Mouse (Mus musculus): ENCODE measurements around the gene Retreg2.

Retreg2 gene

DNA sequence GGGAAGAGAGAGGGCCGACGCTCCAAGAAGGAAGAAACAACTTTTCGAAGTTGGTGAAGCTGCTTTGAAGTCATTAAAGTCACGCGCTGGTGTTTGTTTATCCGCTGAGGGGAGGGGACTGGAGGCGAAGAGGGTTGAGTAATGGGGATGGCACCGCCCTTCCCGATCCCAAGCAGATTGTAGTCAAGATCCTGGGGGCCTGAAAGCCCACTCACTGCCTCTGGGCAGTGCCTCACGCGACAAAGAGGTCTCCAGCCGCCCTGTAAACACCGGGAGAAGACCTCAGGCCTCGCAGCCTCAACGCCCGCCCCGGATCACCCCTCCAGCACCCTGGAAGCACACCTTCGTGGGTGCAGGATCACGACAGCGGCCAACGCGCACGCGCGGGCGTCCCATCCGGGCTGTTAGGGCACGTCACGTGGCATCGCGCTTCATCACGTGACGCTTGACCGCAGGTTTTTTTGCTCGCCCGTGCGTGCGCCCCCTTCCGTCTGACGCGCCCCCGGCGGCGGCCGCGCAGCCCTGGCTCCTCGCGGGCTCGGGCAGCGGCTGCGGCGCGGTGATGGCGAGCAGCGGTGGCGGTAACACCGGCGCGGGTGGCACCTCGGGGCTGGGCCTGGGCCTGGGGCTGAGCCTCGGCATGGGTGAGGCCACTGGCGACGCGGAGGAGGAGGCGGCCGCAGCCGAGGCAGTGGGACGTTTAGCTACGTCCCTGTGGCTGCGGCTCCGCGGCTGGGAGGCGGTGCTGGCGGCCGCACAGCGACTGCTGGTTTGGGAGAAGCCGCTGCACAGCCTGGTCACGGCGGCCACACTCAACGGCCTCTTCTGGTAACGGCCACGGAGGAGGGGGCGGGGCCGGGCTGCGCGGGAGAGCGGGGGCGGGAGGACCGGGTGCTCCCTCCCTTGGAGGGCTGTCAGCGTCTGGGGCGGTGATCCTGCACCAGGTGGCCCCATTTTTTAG lies at the start of gene Retreg2, which contains the start of gene Cnppd1:
Retreg2 (plus strand) TSS at position 478 of the 961 bp plus-strand sequence.
Cnppd1 (minus strand) TSS at position 411 of the 961 bp plus-strand sequence.
- peak; percentile 98 for DNase-seq (ENCODE audit: extremely low spot score)

DNA sequence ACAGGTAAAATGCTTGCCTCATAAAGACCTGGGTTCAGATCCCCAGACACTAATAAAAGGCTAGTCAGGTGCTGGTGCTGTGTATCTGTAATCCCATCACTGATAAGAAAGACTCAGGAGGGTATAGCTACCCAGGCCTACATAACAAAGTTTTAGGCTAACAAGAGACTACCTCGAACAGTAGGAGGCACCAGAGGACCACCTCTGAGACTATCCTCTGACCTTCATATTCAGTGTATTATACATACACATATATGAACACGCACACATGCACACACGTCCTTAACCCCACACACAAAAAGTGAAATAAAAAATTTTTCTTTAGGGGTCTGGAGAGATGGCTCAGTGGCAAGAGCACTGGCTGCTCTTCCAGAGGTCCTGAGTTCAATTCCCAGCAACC lies 20.4 kb upstream of the Retreg2 start:
- no peak for DNase-seq (ENCODE audit: extremely low spot score)

DNA sequence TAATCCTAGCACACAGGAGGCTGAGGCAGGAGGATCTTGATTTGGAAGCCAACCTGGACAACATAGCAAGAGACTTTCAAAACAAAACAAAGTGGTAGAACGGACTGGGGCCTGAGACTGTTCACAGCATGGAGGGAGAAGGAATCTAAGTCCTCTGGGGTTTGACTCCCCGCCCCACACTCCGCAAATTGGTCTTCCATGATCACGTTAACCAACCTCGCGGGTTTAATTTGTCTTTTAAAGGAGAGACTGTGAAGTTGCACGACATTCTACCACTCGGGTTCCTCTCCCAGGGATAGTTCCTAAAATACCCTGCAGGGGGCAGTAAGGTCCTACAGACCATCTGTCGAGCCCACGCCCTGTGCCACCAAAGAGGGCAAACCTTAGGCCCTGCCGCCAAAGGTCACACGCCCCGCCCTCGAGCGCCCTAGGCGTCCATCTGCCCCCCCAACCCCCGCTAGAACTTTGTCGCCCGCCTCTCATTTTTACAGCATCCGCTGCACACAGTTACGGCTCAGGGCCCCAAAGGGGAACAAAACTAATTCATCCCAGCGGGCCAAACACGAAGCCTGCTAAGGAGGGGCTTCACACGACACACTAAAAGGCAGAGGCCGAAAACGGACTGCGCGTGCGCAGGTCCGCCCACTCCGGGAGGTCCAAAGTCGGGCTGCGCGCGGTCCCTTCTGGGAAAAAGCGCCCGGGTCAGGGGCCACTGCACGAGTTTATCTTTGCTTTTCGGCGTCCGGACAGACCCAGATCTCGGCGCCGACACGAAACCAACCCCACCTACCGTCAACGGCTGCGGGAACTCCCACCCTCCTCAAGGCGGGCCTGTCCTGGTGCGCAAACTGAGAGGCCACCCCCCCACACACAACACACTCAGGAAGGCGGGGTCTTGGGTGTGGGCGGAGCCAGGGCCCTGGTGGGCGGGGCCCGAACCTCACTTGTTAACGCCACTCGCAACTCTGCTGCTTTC lies 17.9 kb upstream of the Retreg2 start, which contains the start of gene Nhej1:
Nhej1 (minus strand) TSS at position 855 of the 976 bp plus-strand sequence.
- peak; percentile 97 for DNase-seq (ENCODE audit: extremely low spot score)

DNA sequence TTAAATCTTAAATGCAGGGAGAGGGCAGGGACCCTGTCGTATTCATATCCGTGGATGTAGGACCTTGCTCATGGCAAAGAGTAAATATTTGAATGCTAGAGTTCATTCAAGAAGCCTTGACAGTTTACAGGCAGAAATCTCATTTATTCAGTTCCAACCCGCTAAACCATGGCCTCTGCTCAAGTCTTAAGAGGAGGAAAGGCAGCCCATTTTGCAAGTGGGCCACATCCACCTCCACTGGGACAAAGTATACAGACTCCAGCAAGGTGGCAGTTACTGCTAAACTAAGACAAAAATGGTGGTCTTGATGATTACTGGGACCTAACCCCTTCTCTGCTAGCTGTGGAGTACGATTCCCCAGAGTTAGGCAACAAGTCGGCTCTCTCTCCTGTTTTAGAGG lies 17.2 kb upstream of the Retreg2 start:
- DNase-seq (ENCODE audit: extremely low spot score): no peak

DNA sequence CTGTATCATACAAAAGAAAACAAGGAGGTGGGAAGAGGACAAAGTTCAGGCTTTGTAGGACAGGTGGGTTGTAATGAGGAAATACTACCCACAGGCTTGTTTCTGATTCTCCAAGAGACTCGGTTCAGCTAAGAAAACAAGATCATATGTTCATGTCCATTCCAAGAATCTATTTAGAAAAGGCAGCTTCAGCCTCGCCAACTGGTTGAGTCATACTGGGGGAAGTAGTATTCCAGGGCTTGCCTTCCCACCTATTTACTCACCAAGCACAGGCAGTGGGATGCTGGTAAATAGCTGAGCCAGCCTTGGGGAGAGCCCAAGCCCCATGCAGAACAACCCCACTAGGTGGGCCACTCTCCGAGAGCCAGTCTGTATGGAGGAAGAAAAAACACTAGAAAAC lies 13.9 kb upstream of the Retreg2 start:
- DNase-seq (ENCODE audit: extremely low spot score): no peak

DNA sequence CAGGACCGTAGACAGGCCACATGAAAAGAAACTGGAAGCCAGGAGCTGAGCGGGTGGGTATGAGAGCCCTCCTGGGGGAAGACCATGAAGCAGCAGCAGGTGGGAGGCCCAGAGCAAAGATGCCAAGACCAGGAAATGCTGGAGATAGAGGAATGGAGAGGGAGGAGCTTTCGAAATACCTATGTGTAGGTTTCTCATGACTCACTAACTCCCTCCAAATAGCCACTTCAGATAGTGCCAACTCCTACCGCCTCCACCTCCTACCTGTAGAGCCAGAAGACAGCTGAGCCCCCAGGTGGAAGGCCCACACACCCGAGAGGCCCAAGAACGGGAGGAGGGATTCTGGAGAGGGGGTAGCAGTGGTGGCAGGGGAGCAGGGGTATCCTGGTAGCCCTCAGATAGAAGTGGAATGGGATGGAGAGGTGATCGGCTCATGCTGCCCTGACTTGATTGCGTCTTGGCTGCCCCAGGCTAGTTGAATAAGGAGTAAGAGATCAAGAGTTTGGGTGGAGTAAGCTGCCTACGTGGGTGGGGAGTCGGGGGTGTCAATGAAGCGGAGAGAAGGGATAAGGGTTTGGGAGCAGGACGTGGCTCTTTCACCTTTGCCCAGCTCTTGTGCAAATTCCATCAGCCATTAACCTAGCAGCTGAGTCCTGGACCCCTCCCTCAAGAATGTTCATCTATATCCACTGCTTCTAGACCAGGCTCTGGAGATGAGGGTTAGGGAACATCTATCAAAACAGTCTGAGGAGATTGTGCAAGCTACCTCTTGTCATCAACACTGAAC lies 9.0 kb upstream of the Retreg2 start, which contains the start of gene Slc23a3:
Slc23a3 (minus strand) TSS at position 470 of the 787 bp plus-strand sequence.
- DNase-seq (ENCODE audit: extremely low spot score): no peak

DNA sequence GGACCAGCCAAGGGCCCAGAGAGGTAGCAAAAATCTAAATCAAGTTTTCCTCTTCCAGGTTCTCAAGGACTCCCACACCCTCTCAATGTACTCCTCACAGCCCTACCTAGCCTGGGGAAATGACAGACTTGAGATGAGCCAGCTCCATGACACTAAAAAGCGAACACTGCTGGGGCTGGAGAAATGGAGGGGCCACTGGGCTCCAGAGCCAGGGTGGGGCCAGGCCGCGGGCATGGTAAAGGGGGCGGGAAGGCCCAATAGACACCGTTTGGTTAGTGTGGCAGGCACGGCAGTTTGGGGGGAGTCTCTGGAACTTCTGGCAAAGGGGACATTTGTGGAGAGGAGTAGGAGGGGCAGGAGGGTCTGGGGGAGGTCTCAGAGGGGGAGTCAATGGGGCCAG lies 6.3 kb upstream of the Retreg2 start:
- DNase-seq (ENCODE audit: extremely low spot score): no peak

DNA sequence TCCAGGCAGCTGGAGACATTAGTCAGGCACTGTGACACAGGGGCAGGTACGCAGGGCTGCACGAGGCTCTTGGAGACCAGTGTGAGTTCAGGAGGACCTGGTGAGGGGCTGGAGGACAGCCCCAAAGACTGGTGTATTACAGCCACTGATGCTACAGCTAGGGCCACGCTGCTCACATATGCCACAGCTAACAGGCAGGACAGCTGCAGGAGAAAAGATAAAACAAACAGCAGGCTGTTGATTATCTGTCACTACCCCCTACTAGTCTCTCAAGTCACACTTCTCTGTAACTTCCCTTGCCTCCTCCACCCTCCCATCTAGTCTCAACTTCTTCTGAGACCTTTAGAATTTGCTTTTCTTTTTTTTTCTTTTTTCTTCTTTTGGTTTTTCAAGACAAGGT lies 5.8 kb upstream of the Retreg2 start:
- DNase-seq (ENCODE audit: extremely low spot score): no peak

DNA sequence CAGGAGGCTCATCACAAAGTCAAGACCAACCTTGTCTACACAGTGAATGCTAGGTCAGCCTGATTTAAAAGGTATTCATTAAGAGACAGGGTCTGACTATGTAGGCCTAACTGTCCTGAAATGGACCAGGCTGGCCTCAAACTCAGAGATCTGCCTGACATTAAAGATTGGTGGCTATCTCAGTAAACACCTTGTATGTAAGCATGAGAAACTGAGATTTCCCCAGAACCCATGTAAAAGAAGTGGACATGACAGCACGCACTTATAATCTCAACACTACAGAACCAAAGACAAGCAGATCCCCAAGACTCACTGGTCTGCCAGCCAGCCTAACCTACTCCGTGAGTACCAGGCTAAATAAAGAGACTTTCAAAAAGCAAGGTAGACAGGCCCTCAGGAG lies 4.1 kb upstream of the Retreg2 start:
- DNase-seq (ENCODE audit: extremely low spot score): no peak

DNA sequence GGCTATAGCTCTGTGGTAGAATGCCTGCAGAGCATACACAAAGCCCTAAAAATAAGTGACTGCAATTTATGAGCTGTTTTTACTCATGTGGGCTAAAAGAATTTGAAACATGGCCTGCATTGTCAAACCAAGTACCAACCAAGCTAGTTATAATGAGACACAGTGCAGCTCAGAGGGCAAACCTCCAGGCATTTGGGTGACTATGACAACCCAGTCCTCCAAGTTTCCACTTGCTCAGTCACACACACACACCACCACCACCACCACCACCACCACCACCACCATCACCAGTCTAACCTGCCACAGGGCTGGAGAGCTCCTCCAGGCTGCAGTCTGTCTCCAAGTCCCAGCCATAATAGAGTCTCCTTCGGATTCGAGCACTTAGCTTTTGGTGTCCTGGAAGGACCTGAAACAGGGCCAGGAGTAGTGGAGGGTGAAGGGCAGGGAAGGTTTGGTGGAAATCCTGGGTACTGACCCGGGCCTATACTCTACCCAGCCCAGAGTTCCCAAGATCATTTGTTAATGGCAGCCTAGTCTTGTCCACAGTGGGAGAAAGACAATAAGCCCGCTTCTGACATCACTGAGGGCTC lies 1.9 kb upstream of the Retreg2 start:
- no peak for DNase-seq (ENCODE audit: extremely low spot score)

DNA sequence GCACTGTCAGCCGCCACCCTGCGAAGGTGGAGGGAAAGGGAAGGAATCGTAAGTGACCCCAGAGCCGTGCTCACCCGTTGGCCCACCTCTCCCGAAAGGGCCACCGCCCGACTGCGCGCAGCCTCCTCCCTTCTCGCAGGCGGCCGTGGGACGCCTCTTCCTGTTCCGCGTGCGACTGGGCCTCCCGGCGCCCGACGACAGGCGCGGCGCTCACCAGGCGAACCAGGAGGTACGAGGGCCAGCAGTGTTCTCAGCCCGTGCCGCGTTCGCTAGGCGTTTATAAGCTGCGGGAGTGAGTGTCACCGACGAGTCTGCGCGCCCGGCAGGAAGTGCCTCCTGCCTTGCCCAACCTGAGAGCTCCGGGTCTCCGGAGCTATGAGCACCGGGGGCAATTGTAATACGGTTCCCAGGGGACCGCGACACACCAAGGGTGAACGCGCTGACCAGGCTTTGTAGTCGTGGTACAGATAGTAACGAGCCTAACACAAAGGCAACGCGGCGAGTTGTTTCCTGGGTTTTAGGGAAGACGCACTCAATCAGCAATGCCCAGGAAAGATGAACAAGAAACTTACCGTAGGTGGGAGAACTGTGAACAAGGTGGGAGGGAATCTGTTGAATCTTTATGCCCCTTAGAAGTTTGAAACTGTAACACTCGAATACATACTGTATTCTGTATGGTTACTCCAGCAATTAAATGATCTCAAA lies 940 bp upstream of the Retreg2 start:
- peak; percentile 53 for DNase-seq (ENCODE audit: extremely low spot score)

DNA sequence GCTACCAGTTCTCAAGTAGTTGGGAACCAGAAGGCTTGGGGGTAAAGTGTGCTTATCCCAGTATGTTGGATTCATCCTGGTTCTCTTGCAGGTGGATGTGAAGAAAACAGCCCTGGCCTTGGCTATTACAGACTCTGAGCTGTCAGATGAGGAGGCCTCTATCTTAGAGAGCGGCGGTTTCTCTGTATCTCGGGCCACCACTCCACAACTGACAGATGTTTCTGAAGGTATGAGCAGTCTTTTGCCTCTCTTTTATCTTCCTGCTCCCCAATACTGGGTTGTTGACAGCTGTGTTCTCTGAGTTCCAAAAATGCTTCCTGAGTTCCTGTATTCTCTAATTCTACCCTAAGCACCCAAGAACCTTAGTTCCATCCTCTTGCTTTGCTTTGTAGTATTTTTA lies 3.0 kb downstream of the Retreg2 start:
- DNase-seq (ENCODE audit: extremely low spot score): no peak

DNA sequence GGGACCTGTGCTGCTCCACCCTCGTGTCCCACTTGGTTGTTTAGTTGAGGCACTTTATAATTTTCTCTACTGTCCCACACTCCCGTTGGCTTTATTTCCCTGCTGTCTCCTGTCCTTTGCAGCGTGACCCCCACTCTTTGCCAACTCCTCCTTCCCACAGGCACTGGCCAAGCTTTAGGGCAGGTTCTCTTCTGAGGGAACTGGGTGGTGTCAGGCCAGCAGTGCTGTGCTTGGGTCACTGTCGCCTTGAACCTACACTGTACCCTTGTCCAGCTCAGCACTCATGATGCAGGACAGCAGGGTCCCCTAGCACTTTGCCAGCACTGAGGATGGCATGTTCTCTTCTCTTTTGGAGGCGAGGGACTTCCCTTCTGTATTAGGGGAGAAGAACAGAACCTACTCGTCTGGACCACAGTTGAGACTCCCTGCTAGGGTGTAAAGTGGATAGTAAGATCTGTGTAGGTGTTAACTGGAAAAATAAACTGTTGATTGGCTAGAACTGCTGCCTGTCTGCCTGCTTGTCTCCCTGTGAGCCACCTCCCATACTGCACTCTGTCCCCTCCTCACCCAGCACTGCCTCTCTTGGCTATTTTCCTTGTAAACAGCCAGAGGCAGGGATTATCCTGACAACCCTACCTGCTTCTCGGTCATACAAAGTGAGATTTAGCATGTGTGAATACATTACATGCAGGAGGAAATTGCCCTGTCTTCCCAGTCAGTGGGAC lies 5.0 kb downstream of the Retreg2 start:
- no peak for DNase-seq (ENCODE audit: extremely low spot score)

DNA sequence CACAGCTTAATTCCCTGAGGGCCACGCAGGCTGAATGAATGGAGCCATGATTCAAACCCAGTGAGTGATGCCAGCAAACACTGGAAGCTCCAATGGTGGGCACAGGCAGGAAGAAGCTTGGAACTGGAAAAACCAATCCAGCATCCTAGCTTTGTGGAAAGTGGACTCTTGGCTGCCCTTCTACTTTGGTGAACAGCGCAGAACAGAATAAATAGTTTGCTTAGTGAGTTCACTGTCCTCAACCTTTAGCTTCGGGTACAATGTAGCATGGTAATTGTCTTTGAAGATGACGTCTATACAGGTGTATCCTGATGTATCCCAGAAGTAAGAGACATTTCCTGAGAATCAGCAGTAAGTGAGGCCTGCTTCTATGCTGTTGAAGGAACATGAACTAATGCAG lies 6.1 kb downstream of the Retreg2 start:
- no peak for DNase-seq (ENCODE audit: extremely low spot score)

DNA sequence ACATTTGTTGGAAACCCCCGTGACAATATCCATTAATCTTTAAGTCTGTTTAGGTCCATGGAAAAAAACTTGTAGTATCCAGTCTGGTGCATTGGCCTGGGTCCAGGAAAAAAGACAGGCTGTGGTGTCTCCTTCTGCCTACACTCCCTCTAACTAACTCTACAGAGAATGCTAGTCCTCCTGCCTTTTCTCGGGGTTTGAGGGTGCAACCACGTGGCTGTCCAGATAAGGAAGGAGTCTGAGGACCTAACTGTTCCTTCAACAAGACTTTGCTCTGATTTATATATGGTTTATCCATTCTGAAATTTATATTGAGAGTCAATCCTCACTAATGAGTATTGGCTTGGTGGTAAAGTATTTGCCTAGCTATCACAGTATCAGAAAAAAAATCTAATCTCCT lies 13.3 kb downstream of the Retreg2 start:
- DNase-seq (ENCODE audit: extremely low spot score): no peak

DNA sequence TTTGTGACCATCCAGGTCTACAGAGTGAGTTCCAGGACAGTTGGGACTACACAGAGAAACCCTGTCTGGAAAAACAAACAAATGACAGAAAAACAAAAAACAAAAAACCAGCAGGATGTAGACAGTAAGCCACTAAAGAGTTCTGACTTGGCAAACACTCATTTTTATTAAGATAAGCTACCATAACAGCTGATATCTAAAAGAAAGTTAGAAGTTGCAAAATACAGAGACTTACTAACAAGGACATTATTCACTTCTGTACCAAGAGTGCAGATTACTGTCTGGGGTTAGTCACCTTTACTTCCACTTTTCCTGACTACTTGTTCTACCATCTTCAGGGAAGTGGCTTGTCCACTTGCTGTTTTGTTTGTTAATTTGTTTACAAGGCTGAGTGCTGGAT lies 16.4 kb downstream of the Retreg2 start:
- DNase-seq (ENCODE audit: extremely low spot score): no peak

DNA sequence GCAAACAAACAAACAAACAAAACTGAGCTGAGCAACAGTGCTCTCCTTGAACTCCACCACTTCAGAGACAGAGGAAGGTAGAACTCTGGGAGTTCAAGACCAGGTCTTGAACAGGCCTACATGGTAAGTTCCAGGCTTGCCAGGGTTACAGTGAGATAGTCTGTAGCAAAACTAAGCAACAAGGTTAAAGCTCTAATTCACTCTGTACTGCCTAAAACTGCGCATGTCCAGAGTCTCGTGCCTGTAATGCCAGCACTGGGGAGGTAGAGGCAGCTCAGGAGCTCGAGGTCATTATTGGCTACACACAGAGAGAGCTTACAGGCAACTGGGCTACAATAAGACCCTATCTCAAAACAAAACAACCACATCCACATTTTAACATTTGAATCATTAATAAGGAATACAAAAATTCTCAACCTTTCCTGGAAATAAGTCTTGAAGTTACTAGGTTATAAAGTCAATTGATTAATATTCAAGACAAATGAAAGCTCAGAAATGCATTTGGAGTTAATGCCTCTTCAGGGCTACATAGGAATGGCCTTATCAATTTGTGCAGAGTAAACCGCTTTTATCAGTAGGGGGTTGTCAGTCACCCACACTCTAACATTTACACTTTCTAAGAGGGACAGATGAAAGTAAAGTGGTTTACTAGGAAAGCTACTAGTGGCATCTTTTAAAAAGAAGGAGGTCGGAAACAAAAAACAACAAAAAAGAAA lies 17.1 kb downstream of the Retreg2 start:
- DNase-seq (ENCODE audit: extremely low spot score): no peak

DNA sequence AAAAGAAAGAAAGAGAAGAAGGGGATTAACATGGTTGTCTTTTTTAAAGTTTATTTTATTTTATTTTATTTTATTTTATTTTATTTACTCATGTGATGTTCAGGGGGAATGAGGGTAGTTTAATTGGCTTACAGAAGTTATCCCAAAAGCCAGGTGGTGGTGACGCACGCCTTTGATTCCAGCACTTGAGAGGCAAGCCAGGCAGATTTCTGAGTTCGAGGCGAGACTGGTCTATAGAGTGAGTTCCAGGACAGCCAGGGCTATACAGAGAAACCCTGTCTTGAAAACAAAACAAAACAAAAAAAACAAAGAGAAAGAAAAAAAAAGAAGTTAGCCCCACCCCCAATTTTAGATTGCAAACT lies 17.7 kb downstream of the Retreg2 start:
- DNase-seq (ENCODE audit: extremely low spot score): no peak

DNA sequence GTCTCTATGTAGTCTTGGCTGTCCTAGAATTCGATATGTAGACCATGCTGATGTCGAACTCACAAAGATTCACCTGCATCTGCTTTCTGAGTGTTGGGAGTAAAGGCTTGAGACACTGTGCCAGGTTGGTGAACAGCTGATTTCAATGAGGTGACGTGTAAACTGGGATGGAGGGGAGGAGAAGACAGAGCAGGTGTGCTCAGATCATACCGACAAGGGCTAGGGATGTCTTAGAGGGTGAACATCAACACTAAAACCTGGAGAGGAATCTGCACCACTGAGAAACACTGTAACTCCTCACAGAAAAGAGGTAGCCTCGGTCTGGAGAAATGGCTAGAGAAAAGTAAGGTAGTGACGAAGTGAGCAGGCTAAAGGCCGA lies 25.5 kb downstream of the Retreg2 start:
- DNase-seq (ENCODE audit: extremely low spot score): no peak

Measured in embryo, embryonic 9.5 days (tissue).